23 mouse cellular contexts compared by ENCODE assay signal in the genomic region with DNA sequence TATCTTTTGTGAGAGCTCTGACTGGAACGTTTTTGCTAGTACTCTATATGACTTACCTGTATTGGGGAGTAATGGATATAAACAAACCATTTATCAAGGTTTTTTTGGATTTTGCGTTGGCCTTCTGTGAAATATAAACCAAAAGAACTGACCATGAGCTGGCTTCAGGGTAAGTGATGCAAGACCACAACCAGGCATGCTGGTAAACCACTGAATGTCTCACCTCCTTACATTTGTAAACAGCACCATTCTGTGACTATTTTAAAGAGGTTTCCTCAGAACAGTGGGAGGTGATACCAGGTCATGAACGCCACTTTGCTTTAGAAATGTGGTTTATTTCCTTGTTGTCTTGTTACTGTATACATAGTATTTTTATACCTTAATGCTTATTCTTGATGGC. TPM values are rescaled to one million over a fixed set of nuclear protein-coding genes. Genes with fewer than 3 reads are reported as not detected.
"Had no signal": no experiment of that assay in that cellular context is flagged by ENCODE, and none has a peak within 500 bp of the region (broad histone marks: within the 10 kb centered on the region; RNA-seq: fewer than 3 reads in every experiment).

No protein-coding gene starts in this region.

- DNase-seq: gastrocnemius, adult 2 months; gastrocnemius, postnatal 10 days; gastrocnemius, postnatal 25 days; heart, postnatal 4 days; kidney, adult 18-20 months; kidney, postnatal 10 days; left cerebral cortex, postnatal 4 days had no signal

- H3K27ac ChIP-seq: gastrocnemius, adult 2 months; heart, embryonic 15.5 days; hindbrain, embryonic 10.5 days; hindbrain, embryonic 12.5 days; hindbrain, embryonic 14.5 days; intestine, embryonic 15.5 days; limb, embryonic 15.5 days; liver, embryonic 12.5 days had no signal

- H3K9me3 ChIP-seq: heart, embryonic 10.5 days; heart, embryonic 12.5 days; heart, embryonic 15.5 days; hindbrain, embryonic 10.5 days; hindbrain, embryonic 12.5 days; intestine, embryonic 15.5 days; limb, embryonic 13.5 days; limb, embryonic 15.5 days; liver, embryonic 12.5 days had no signal

- H3K27me3 ChIP-seq: heart, embryonic 12.5 days; heart, embryonic 15.5 days; hindbrain, embryonic 12.5 days; intestine, embryonic 15.5 days; limb, embryonic 13.5 days; limb, embryonic 15.5 days; liver, embryonic 12.5 days had no signal

- H3K4me2 ChIP-seq: heart, embryonic 12.5 days; heart, embryonic 15.5 days; hindbrain, embryonic 12.5 days; hindbrain, embryonic 14.5 days; intestine, embryonic 15.5 days; limb, embryonic 13.5 days; limb, embryonic 15.5 days; liver, embryonic 12.5 days had no signal

- H3K4me1 ChIP-seq: hindbrain, embryonic 10.5 days; hindbrain, embryonic 12.5 days; limb, embryonic 13.5 days; limb, embryonic 15.5 days; liver, embryonic 12.5 days had no signal

- H3K9ac ChIP-seq: heart, embryonic 12.5 days; heart, embryonic 15.5 days; hindbrain, embryonic 12.5 days; hindbrain, embryonic 14.5 days; intestine, embryonic 15.5 days; limb, embryonic 13.5 days; limb, embryonic 15.5 days; liver, embryonic 12.5 days had no signal

- H3K4me3 ChIP-seq: gastrocnemius, adult 2 months; heart, embryonic 10.5 days; heart, embryonic 12.5 days; heart, embryonic 15.5 days; hindbrain, embryonic 10.5 days; hindbrain, embryonic 12.5 days; intestine, embryonic 15.5 days; limb, embryonic 13.5 days; limb, embryonic 15.5 days; liver, embryonic 12.5 days had no signal

- ATAC-seq: forebrain, embryonic 16.5 days; hindbrain, embryonic 16.5 days; intestine, embryonic 15.5 days; intestine, postnatal 0 days; liver, embryonic 12.5 days had no signal

RNA-seq across cellular contexts. Expression of gene 2610318N02Rik, which starts 38.7 kb away (rescaled TPM):
- total RNA-seq: gastrocnemius, adult 2 months; gastrocnemius, postnatal 25 days; heart, adult 18-20 months; heart, adult 8-10 months; liver, adult 2 months had no signal
